Mouse (Mus musculus) spleen, adult 2 months (tissue): Measurements from ENCODE around the gene Polm.

Experiments
- CTCF ChIP-seq: fragments of 200-500 bp; IDR thresholded peaks from 2 replicates; pipeline ENCODE4 v1.5.1; 2011; ENCODE audit warnings: mild to moderate bottlenecking, inconsistent platforms; ENCODE audit not compliant: insufficient read depth, insufficient read length, insufficient replicate concordance; ENCODE audit errors: extremely low read depth
- POLR2A ChIP-seq: fragments of 200-500 bp; IDR thresholded peaks from 2 replicates; pipeline ENCODE4 v1.6.1; 2011; ENCODE audit warnings: low read depth, low read length, inconsistent platforms

- no peak for TF ChIP-seq CTCF
- no peak for TF ChIP-seq POLR2A
Measured at GRCm38 (mm10) chr11:5790431-5790830, 47.4 kb downstream of the Polm start.
